Mouse (Mus musculus) limb, embryonic 10.5 days (tissue): ENCODE data around the gene Olfr279. TPM values are rescaled to one million over a fixed set of nuclear protein-coding genes. Genes with fewer than 3 reads are reported as not detected.

Experiments used
- DNase-seq: peaks from one replicate; pipeline ENCODE4 v3.0.0-alpha.2; 2017; ENCODE audit warnings: low spot score
- H3K27ac ChIP-seq: fragments of 300-500 bp; sonication (generic); 2 replicates; pipeline ENCODE4 v1.5.1; 2016; ENCODE audit warnings: mild to moderate bottlenecking
- H3K27me3 ChIP-seq: fragments of 300-500 bp; sonication (generic); 2 replicates; pipeline ENCODE4 v1.6.1; 2016; ENCODE audit warnings: low read depth, mild to moderate bottlenecking; ENCODE audit not compliant: poor library complexity, severe bottlenecking
- H3K36me3 ChIP-seq: fragments of 300-500 bp; sonication (generic); 2 replicates; pipeline ENCODE4 v1.6.1; 2016; ENCODE audit warnings: mild to moderate bottlenecking, moderate library complexity
- H3K4me1 ChIP-seq: fragments of 300-500 bp; sonication (generic); 2 replicates; pipeline ENCODE4 v1.6.1; 2016
- H3K4me3 ChIP-seq: fragments of 300-500 bp; sonication (generic); 2 replicates; pipeline ENCODE4 v1.5.1; 2016; ENCODE audit warnings: mild to moderate bottlenecking, moderate library complexity
- H3K9me3 ChIP-seq: fragments of 300-500 bp; sonication (generic); replicated peaks from 2 replicates; pipeline ENCODE4 v1.6.1; 2016; ENCODE audit warnings: mild to moderate bottlenecking
- WGBS: fragments of 180-500 bp; shearing (Covaris S2); methylation state at CpG from one replicate; pipeline ENCODE4 v1.1.7; 2016; 5-methylcytosine and 5-hydroxymethylcytosine counted together
- microRNA-seq: library from miRNA; unstranded; fragments of <30 nt; microRNA quantifications from one replicate; pipeline ENCODE4, GENCODE M21; 2017
- polyA plus RNA-seq: library from polyadenylated mRNA; unstranded; fragments of >200 nt; fragmentation: Nextera tagmentation; extraction: Ambion mirVana; gene quantifications from 2 replicates; pipeline ENCODE4 v1.2.1, GENCODE M21; 2016

The Olfr279 gene
- polyA plus RNA-seq, 1 experiment from 2014 or later = not detected

- DNase-seq = no peak
- H3K27ac ChIP-seq = no peak overlapping the region
- H3K36me3 ChIP-seq = peaks cover 56% of the 10 kb centered on the region
- no peaks in the 10 kb centered on the region for H3K4me1 ChIP-seq
- no peaks in the 10 kb centered on the region for H3K9me3 ChIP-seq
- H3K27me3 ChIP-seq = no peaks in the 10 kb centered on the region
- WGBS = 77% methylated on average over 4 of the region's 4 CpGs
- H3K4me3 ChIP-seq = no peak overlapping the region
These were observed 45.7 kb downstream of the Olfr279 start for GRCm38 (mm10) chr15:98537923-98538322.

GRCm38 (mm10) chr15:98541064-98541463 lies 48.9 kb downstream of the Olfr279 start:
- no peak for DNase-seq
- H3K4me1 ChIP-seq = no peaks in the 10 kb centered on the region
- no peak overlapping the region for H3K4me3 ChIP-seq
- WGBS = 90% methylated on average over 6 of the region's 6 CpGs
- peaks cover 86% of the 10 kb centered on the region for H3K36me3 ChIP-seq
- no peaks in the 10 kb centered on the region for H3K27me3 ChIP-seq
- H3K9me3 ChIP-seq = no peaks in the 10 kb centered on the region
- no peak overlapping the region for H3K27ac ChIP-seq

- DNase-seq = no peak
- Histone ChIP-seq H3K4me3 (no peak overlapping the region), H3K27ac (no peak overlapping the region), H3K36me3 (peaks cover 98% of the 10 kb centered on the region), H3K9me3 (no peaks in the 10 kb centered on the region), H3K4me1 (no peaks in the 10 kb centered on the region), H3K27me3 (no peaks in the 10 kb centered on the region)
- 87% methylated on average over 4 of the region's 4 CpGs for WGBS
These were observed 51.1 kb downstream of the Olfr279 start for GRCm38 (mm10) chr15:98543341-98543740.

- 94% methylated on average over 3 of the region's 3 CpGs for WGBS
- H3K36me3 ChIP-seq = peaks cover 100% of the 10 kb centered on the region
These were observed 52.9 kb downstream of the Olfr279 start for GRCm38 (mm10) chr15:98545151-98545550.

GRCm38 (mm10) chr15:98546843-98547242 lies 54.6 kb downstream of the Olfr279 start:
- DNase-seq = no peak
- Histone ChIP-seq H3K27ac (no peak overlapping the region), H3K4me1 (no peaks in the 10 kb centered on the region), H3K4me3 (no peak overlapping the region), H3K9me3 (no peaks in the 10 kb centered on the region), H3K27me3 (no peaks in the 10 kb centered on the region), H3K36me3 (peaks cover 100% of the 10 kb centered on the region)
- WGBS = 92% methylated on average over 5 of the region's 5 CpGs

More at GRCm38 (mm10) chr15:98545151-98545550, 52.9 kb downstream of the Olfr279 start:
- Histone ChIP-seq H3K9me3 (no peaks in the 10 kb centered on the region), H3K4me3 (no peak overlapping the region), H3K4me1 (no peaks in the 10 kb centered on the region), H3K27me3 (no peaks in the 10 kb centered on the region), H3K27ac (no peak overlapping the region)
- DNase-seq = no peak

Small RNAs within 50 kb of the gene (microRNA-seq; reads per million reads assigned to microRNA genes)
- 1.8 reads per million for gene Mir1291

Other genes with a start within 250 kb of the Olfr279 start
- not detected in 2 replicates for gene H1fnt, start 235.1 kb upstream of the Olfr279 start, polyA plus RNA-seq
- 0.08 and 0.11 TPM in 2 replicates for gene Zfp641, start 196.2 kb upstream of the Olfr279 start, polyA plus RNA-seq
- not detected in 2 replicates for gene Olfr285, start 175.0 kb upstream of the Olfr279 start, polyA plus RNA-seq
- not detected in 2 replicates for gene Olfr284, start 151.4 kb upstream of the Olfr279 start, polyA plus RNA-seq
- not detected in 2 replicates for gene Olfr283, start 111.5 kb upstream of the Olfr279 start, polyA plus RNA-seq
- not detected in 2 replicates for gene Olfr282, start 61.2 kb upstream of the Olfr279 start, polyA plus RNA-seq
- gene Olfr281, start 39.8 kb upstream of the Olfr279 start, polyA plus RNA-seq = not detected in 2 replicates
- gene OR5BS1P, start 22.5 kb upstream of the Olfr279 start, polyA plus RNA-seq = not detected in 2 replicates
- 0.25 and 0.67 TPM in 2 replicates for gene Lalba, start 9.7 kb upstream of the Olfr279 start, polyA plus RNA-seq
- gene Kansl2, start 41.9 kb downstream of the Olfr279 start, polyA plus RNA-seq = 168 and 181 TPM in 2 replicates
- gene Ccnt1, start 78.5 kb downstream of the Olfr279 start, polyA plus RNA-seq = 60.7 and 68.0 TPM in 2 replicates
- gene 4930415O20Rik, start 78.6 kb downstream of the Olfr279 start, polyA plus RNA-seq = 0.28 TPM in 1 of 2 replicates, not detected in the other
- gene Adcy6, start 117.7 kb downstream of the Olfr279 start, polyA plus RNA-seq = 15.7 and 16.5 TPM in 2 replicates
- gene Cacnb3, start 138.4 kb downstream of the Olfr279 start, polyA plus RNA-seq = 16.6 and 24.2 TPM in 2 replicates
- gene Ddx23, start 170.5 kb downstream of the Olfr279 start, polyA plus RNA-seq = 21.8 and 25.4 TPM in 2 replicates
- gene Rnd1, start 185.1 kb downstream of the Olfr279 start, polyA plus RNA-seq = 0.38 and 0.62 TPM in 2 replicates
- gene Ccdc65, start 215.8 kb downstream of the Olfr279 start, polyA plus RNA-seq = 0.34 and 0.64 TPM in 2 replicates
- gene Fkbp11, start 235.8 kb downstream of the Olfr279 start, polyA plus RNA-seq = 26.8 and 28.9 TPM in 2 replicates